Mouse (Mus musculus) lung, postnatal 0 days (tissue): Measurements from ENCODE around the gene Sobp. TPM values are rescaled to one million over a fixed set of nuclear protein-coding genes. Genes with fewer than 3 reads are reported as not detected.
A peak's percentile ranks its signal among the peaks of the same experiment; 100 is the strongest.

Source experiments
- ATAC-seq: fragments of 200-750 bp; cut with Nextera tagmentation; 2 replicates; pipeline ENCODE4 v1.8.0; 2017; ENCODE audit warnings: moderate library complexity
- DNase-seq: peaks from one replicate; pipeline ENCODE4 v3.0.0-alpha.2; 2016; ENCODE audit warnings: low spot score
- H3K27ac ChIP-seq: fragments of 300-500 bp; sonication (generic); 2 replicates; pipeline ENCODE4 v1.5.1; 2014; ENCODE audit warnings: antibody characterized with exemption, mild to moderate bottlenecking, low read length, mixed read lengths
- H3K27me3 ChIP-seq: fragments of 300-500 bp; sonication (generic); replicated peaks from 2 replicates; pipeline ENCODE4 v1.6.1; 2014; ENCODE audit warnings: low read length, mixed read lengths; ENCODE audit not compliant: insufficient read depth
- H3K36me3 ChIP-seq: fragments of 300-500 bp; sonication (generic); 2 replicates; pipeline ENCODE4 v1.6.1; 2014; ENCODE audit warnings: low read length, mixed read lengths; ENCODE audit not compliant: insufficient read depth
- H3K4me1 ChIP-seq: fragments of 300-500 bp; sonication (generic); 2 replicates; pipeline ENCODE4 v1.6.1; 2014; ENCODE audit warnings: antibody characterized with exemption, low read depth, low read length, mixed read lengths; ENCODE audit not compliant: insufficient read depth
- H3K4me2 ChIP-seq: fragments of 300-500 bp; sonication (generic); replicated peaks from 2 replicates; pipeline ENCODE4 v1.6.1; 2014; ENCODE audit warnings: low read depth, mild to moderate bottlenecking, low read length, moderate library complexity, mixed read lengths
- H3K4me3 ChIP-seq: fragments of 300-500 bp; sonication (generic); 2 replicates; pipeline ENCODE4 v1.5.1; 2014; ENCODE audit warnings: low read depth, low read length
- H3K9ac ChIP-seq: fragments of 300-500 bp; sonication (generic); replicated peaks from 2 replicates; pipeline ENCODE4 v1.6.1; 2014; ENCODE audit warnings: low read depth, mild to moderate bottlenecking
- H3K9me3 ChIP-seq: fragments of 300-500 bp; sonication (generic); 2 replicates; pipeline ENCODE4 v1.6.1; 2016; ENCODE audit warnings: low read length, mixed read lengths
- CTCF ChIP-seq: IDR thresholded peaks from 2 replicates; pipeline ENCODE4 v1.5.1; 2016; ENCODE audit warnings: antibody characterized with exemption, mild to moderate bottlenecking
- EP300 ChIP-seq: IDR thresholded peaks from 2 replicates; pipeline ENCODE4 v1.6.1; 2016; ENCODE audit warnings: antibody characterized with exemption, mild to moderate bottlenecking, control low read depth
- WGBS: fragments of 180-500 bp; shearing (Covaris S2); extraction: QIAGEN DNeasy Blood & Tissue Kit; methylation state at CpG from one replicate; pipeline ENCODE4 v1.1.7; 2014; 5-methylcytosine and 5-hydroxymethylcytosine counted together
- polyA plus RNA-seq: library from polyadenylated mRNA; unstranded; fragments of >200 nt; fragmentation: Nextera tagmentation; extraction: Ambion mirVana; gene quantifications from 2 replicates; pipeline ENCODE4 v1.2.1, GENCODE M21; 2015

Sobp gene
- polyA plus RNA-seq, 1 experiment from 2014 or later, result 0.27 TPM

DNA sequence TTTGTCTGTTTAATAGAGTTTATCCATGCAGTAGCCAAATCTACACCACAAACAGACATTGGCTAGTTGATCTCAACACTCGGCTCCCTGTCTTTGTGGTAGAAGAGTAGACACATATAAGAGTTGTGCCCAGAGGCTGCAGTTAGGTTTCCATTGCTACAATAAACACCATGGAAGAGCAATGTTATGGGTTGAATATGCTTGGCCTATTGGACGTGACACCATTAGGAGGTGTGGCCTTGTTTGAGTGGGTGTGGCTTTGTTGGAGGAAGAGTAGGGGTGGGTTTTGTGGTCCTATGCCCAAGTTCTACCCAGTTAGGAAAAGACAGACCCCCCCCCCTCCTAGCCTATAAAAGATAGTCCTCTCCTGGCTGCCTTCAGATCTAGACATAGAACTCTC, 211.3 kb downstream of the Sobp start:
- Histone ChIP-seq H3K4me2 (no peak overlapping the region), H3K27me3 (no peaks in the 10 kb centered on the region), H3K4me3 (no peak overlapping the region), H3K9me3 (no peaks in the 10 kb centered on the region), H3K9ac (no peak overlapping the region), H3K27ac (no peak overlapping the region), H3K4me1 (no peaks in the 10 kb centered on the region), H3K36me3 (no peaks in the 10 kb centered on the region)
- DNase-seq (no peak), ATAC-seq (no peak)
- WGBS, result 86% methylated on average over 2 of the region's 2 CpGs
- no peak for TF ChIP-seq CTCF
- TF ChIP-seq EP300, result no peak

DNA sequence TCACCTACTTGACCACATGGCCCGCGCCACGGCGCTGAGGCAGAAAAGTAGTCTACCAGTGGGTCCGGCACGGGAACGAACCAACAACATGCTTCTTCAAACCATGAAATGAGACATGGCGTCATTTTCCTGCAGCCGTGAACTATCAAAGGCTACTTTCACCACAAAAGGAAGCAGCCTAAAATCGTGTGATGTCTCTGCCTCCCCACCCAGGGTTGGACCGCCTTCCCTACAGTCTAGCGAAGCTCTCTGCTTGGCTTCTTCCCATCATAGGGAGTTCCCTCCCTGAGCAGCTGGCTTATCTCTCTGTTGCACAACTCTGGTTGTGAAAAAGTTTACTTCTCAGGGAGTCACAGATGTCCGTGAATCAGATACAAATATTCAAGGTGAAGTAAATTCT, 211.7 kb downstream of the Sobp start:
- peak; percentile 51 for DNase-seq
- ATAC-seq, result peak; percentile 71

DNA sequence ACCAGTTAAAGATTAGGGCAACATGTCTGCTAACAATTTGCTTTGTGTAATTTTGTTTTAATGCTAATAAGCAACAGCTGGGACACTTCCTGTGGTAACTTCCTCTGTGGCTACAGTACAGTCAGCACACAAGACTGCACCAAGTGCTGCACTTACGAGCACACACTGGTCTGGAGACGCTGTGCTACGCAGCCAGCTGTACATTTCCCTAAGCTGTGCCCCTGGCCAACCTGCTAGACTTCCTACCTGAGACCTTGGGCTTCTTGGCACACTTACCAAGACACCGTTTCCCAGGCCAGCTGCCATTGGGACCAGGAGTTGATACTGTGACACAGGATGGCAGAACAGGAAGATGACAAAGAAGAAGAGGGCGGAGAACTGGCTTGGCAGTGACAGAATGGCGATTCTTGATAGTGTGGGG, 212.1 kb downstream of the Sobp start:
- Histone ChIP-seq H3K4me2 (no peak overlapping the region), H3K27ac (no peak overlapping the region; the same call in 1 of the 2 replicates), H3K4me1 (no peaks in the 10 kb centered on the region), H3K4me3 (no peak overlapping the region), H3K9ac (no peak overlapping the region), H3K9me3 (no peaks in the 10 kb centered on the region), H3K36me3 (no peaks in the 10 kb centered on the region), H3K27me3 (no peaks in the 10 kb centered on the region)
- 56% methylated on average over 6 of the region's 6 CpGs for WGBS
- TF ChIP-seq CTCF (no peak), EP300 (no peak)
- no peak for DNase-seq
- peak; percentile 46 for ATAC-seq

More for the DNA sequence above, 211.7 kb downstream of the Sobp start:
- no peaks in the 10 kb centered on the region for H3K9me3 ChIP-seq
- no peak overlapping the region for H3K9ac ChIP-seq
- 72% methylated on average over 13 of the region's 13 CpGs for WGBS
- TF ChIP-seq CTCF, result no peak
- no peak for TF ChIP-seq EP300
- H3K4me2 ChIP-seq, result no peak overlapping the region
- no peaks in the 10 kb centered on the region for H3K36me3 ChIP-seq
- no peak overlapping the region; the same call in 1 of the 2 replicates for H3K27ac ChIP-seq
- H3K4me1 ChIP-seq, result no peaks in the 10 kb centered on the region
- H3K27me3 ChIP-seq, result no peaks in the 10 kb centered on the region
- H3K4me3 ChIP-seq, result no peak overlapping the region

DNA sequence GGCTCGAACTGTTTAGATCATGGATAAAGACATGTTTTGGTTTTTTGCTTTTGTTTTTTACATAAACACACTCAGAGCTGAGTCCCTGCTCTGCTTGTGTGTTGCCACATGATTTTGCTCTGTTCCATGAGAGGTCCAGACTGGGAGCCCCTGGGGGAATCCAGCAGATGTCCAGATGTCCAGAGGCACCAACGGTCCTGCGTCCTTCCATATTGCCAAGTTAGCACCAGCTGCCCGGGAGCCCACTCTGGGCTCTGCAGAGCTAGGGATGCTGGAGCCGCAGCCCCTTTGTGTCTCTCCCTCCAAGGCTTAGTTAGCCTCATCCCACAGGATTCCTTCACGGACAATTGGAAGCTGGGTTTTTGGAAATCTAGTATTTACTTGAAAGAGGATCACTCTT, 212.6 kb downstream of the Sobp start:
- no peaks in the 10 kb centered on the region for H3K27me3 ChIP-seq
- H3K4me2 ChIP-seq, result no peak overlapping the region
- no peaks in the 10 kb centered on the region for H3K36me3 ChIP-seq
- ATAC-seq (no peak), DNase-seq (no peak)
- no peaks in the 10 kb centered on the region for H3K9me3 ChIP-seq
- 62% methylated on average over 6 of the region's 6 CpGs for whole genome bisulfite sequencing
- no peak overlapping the region for H3K27ac ChIP-seq
- TF ChIP-seq EP300 (no peak), CTCF (no peak)
- H3K4me3 ChIP-seq, result no peak overlapping the region
- H3K9ac ChIP-seq, result no peak overlapping the region
- no peaks in the 10 kb centered on the region for H3K4me1 ChIP-seq

DNA sequence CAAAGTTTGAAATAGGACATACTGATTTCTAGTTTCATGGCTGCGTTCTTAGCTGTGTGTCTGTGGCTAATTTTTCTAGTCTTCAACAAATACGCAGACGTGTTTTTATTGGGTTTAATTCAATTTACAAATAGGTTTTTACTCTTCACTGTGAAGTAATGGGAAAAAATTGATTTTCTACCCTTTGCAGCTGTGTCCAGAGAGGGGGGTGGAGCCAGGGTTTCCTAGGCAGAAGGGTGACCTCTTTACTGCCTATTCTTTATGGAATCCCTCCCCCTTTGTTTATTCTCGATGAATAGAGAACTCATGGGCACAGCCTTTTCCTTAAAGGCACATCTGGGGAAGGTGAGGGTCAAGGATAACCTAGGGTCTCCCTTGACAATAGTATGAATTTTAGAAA, 215.6 kb downstream of the Sobp start:
- Histone ChIP-seq H3K4me2 (no peak overlapping the region; the same call in 1 of the 2 replicates), H3K4me3 (no peak overlapping the region), H3K27ac (no peak overlapping the region), H3K9me3 (no peaks in the 10 kb centered on the region), H3K4me1 (no peaks in the 10 kb centered on the region), H3K27me3 (no peaks in the 10 kb centered on the region), H3K9ac (no peak overlapping the region), H3K36me3 (no peaks in the 10 kb centered on the region)
- no peak for TF ChIP-seq CTCF
- no peak for TF ChIP-seq EP300
- ATAC-seq, result no peak
- no peak for DNase-seq
- WGBS, result 59% methylated on average over 4 of the region's 4 CpGs

DNA sequence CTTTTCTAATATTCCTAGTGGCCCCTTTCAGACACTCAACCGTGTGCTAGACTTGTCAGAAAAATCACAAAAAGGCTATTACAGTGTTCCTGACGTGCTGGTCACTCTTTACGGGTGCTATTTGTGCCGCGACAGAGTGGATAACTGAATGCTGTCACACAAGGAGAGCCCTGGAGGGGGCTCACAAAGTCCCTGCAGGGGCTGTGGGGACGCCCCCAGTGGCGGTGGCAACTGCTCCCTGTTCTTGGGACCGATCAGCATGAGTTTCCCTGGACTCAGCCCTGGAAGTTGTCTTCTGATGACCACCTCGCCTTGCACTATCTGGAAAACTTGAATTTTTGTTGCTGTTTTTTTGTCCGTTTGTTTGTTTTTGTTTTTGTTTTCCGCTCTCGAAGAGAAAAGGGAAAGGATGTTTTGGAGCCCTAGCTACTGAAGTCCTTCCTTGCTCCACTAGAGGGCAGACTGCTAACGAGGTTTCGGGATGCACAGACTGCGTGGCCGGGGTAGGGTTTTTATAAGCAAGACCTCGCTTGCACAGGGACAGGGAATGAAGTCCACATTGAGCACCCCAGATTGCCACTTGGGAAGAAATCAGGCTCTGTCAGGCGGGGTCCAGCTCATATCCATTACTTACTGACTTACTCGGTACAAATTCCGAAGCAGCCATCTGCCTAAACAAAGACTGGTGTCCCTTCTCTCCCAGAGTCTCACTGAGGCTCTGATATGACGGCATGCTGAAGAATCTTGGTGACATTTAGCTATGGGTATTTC, 216.3 kb downstream of the Sobp start:
- Histone ChIP-seq H3K9me3 (no peaks in the 10 kb centered on the region), H3K27me3 (no peaks in the 10 kb centered on the region), H3K27ac (no peak overlapping the region), H3K9ac (no peak overlapping the region), H3K4me3 (peak overlapping the region; percentile 27), H3K4me2 (peak overlapping the region; percentile 40), H3K36me3 (no peaks in the 10 kb centered on the region), H3K4me1 (no peaks in the 10 kb centered on the region)
- TF ChIP-seq CTCF, result peak; percentile 85
- no peak for TF ChIP-seq EP300
- DNase-seq (peak; percentile 76), ATAC-seq (peak; percentile 79)
- WGBS, result 5% methylated on average over 21 of the region's 21 CpGs
